Mouse (Mus musculus) telencephalon, adult 2 months (tissue): Measurements from ENCODE around the gene Fgf14.
"Not testable (repeated sequence)": the region's sequence is repeated elsewhere in the genome, so short reads cannot be mapped to it uniquely, and the experiment has no call there.

Experiments
- DNase-seq: peaks from one replicate; pipeline ENCODE4 v3.0.0-alpha.2; 2011; ENCODE audit warnings: low read depth, low spot score

The Fgf14 gene

DNA sequence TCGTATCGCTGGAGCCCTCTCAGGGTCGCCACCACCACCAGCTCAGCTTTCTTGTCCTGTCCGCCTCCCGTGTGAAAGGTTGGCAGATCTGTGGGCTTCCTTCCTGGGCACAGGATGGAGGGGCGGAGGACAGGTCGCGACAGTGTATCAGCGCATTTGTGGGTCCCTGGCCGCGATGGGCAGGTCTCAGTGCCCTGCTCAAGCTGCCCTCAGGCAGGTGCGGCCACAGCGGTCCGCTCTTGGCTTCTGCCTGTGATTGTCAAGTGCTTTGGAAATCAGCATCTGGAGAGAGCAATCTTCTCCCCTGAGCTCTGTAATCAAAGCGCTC is 484.1 kb downstream of the Fgf14 start:
- no peak for DNase-seq

DNA sequence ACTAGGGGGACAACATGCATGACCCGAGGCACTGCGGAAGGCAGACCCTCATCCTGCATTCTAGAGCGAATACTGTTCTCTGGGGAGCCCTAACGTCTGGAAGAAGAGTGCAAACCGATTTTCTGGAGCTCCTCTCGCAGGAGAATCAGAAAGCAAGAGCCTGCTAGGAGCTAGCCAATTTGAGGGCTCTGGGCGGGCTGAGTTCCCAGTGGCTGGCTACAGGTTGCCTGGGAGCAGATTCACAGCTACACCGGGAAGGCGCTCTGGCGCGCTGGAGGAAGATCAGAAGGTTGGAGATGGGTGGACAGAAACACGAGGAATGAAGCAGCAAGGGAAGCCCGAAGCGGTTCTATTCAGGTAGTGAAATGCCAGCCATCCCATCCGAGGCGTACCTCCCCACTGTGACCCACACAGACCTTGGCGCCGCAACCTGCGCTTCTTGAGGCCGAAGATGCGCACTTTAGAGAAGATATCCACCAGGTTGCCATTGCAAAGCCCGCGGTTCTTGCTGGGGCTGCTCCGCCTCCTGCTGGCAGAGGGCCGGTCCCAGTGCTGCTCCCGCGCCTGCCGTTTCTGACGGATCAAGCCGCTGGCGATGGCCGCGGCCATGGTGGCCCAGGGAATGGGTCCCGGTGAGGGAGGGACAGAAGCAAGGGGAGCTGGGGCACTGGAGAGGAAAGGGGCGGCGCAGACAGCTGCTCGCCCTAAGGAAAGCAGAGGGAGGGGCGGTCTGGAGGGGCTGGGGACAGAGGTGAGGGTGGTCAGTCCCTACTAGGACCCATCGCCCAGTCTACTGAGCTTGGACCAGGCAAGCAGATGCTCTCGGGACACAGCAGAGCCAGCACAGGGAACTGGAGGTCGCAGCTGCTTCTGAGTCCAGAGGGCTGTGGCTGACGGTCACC is 484.8 kb downstream of the Fgf14 start:
- DNase-seq = peak; percentile 23

DNA sequence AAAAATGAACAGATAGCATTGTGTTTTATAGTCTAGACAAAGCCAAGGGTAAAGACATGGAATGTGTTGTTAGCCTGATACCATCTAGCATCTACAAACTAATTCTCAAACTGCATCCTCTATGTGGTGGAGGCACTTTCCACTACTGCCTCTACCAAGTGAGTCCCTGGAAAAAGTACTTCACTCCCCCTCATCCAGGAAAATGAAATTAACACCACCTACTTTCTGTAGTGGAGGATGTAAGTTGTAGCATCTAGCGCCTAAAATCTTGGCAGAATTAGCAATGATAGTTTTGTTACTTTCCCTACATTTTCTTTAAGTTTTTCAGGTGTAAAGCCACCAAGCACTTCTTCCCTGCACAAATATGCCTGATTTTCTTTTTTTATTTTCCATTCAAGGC is 496.7 kb downstream of the Fgf14 start:
- DNase-seq = peak; percentile 67

DNA sequence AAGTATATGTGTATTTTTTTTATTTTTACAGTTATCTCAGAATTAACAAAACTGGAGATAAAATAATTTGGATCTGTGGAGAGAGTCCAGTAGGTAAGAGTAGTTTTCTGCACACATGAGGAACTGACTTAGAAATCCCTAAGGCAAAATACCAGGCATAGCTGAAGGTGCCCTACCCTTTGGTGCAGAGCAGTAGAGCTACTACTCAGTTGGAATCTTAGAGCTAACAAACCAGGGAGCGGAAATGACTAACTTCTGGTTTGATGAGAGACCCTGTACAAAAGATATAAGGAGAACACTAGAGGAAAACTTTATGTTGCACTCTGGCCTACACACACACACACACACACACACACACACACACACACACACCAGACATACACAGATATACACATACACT is 502.8 kb downstream of the Fgf14 start:
- no peak for DNase-seq

DNA sequence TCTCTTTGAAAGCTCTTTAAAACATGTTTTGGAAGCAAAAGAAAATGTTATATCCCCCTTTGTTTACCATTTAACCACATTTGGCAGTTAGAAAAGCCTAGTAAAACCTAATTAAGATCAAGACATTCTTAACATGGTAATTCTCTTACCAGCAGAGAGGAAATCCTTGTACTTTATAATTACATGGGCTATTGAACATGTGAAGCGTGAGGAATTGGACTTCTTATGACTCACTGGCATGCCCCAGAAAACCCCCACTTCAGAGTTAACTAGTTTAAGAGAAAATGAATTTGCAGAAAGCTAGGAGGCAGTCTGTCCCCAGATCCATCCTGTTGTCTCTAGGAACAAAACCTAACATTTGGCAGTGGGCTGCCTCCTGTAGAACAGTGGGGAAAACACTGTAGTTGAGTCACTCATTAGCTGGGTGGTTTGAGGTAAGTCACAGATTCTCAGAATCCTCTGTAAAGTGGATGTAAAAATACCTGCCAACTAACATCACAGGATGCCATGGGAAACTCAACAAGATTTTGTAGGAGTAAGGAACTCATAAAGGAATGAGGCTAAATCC is 513.2 kb downstream of the Fgf14 start:
- DNase-seq = peak; percentile 27

DNA sequence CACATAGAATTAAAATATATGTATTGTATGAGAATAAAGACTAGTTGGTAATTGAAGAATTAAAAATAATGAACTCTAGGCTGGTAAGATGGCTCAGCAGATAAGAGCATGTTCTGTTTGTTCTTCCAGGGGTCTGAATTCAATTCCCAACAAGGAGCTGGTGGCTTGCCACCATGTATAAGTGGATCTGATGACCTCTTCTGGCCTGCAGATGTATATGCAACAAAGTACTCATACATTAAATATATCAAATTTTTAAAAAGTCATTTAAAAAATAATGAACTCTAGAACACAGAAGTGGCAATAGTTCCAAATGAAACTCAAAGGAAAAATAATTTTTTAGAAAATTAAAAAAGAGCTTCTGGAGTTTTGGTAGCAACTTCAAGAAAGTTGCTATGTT is 529.5 kb downstream of the Fgf14 start:
- DNase-seq = no peak

DNA sequence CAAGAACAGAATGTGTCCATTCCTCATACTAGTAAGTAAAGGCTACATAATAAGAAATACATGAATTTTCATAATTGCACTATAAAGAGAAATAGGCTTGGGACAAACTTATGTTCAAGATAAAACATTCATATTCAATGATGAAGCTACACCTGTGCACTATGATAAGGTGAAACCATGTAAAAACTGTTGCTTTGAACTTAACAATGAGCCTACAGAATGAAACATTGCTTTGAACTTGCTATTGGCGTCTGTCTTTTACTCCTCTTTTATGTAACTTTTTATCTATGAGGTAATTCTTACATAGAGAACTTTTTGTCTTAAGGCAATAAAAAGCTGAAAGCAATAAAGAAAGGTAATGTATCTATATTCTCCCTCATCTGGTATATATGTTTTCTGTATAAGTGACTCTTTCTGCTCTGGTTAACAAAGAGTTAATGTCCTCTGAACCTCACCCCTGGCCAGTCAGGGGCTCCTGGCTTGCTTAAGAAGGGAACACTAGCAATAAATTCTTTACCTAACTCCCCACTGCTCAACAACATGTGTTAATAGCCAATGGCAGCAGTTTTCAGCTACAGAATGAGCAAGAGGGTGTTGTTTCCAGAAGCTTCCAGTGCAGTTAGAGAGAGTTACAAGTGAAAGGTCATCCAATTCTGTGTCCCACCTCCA is 569.6 kb downstream of the Fgf14 start:
- no peak for DNase-seq

DNA sequence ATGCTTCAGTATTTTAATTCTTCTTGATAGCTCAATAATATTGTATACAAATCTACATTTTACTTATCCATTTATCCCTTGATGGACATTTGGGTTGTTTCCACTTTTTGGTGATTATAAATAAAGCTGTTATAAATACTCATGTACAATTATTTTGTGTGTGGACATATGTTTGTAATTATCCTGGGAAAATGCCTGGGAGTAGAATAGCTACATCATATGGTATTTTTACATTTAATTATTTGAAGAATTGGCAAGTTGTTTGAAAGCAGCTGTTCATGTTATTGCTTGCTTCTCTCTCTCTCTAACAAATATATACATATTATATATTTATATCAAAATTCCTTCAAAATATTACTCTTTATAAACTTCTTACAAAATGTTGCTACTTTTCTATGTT is 593.8 kb downstream of the Fgf14 start:
- no peak for DNase-seq

DNA sequence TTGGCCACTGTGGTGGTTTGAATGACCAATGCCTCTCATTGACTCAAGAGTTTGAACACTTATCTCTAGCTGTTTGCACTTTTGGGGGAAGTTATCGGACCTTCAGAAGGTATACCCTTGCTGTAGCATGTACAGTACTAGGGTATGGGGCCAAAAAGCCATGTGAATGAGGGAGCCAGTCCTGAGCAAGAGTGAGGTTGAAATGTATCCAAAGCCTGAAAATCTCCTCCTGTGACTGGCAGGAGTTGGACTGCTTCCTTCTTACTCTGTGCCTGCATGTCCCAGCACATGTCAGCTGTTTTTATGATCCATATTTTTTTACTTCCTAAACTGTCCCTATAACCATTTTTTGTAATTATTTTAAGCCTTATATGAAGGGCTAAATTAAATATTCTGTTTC is 632.9 kb downstream of the Fgf14 start:
- no peak for DNase-seq

DNA sequence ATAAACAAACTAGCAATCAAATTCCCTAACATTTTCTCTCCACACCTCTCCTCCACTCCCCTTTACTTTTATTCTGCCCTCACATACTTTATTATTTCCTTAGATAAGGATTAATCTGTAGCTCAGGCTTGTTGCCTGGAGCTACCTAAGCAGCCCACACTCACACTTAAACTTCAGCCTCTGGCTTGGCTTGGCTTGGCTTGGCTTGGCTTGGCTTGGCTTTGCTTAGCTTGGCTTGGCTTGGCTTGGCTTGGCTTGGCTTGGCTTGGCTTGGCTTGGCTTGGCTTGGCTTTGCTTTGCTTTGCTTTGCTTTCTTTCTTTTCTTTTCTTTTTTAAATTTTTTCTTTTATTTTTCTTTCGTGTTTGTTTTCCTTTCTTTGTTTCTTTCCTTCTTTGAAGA is 636.3 kb downstream of the Fgf14 start:
- no peak for DNase-seq

DNA sequence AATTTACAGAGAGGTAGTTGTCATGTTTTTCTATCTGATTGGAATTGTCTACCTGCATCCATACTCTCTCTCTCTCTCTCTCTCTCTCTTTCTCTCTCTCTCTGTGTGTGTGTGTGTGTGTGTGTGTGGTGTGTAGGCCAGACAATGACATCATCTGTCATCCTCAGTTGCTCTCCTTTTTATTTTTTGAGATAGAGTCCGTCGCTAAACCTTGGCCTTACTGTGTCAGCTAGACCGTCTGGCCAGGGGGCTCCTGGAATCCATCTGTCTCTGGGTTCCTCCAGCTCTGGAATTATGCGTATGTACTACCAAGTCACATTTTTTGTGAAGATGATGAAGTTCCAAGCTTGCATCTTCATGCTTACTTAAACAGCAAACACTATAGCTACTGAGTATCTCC is 639.5 kb downstream of the Fgf14 start:
- DNase-seq = no peak

DNA sequence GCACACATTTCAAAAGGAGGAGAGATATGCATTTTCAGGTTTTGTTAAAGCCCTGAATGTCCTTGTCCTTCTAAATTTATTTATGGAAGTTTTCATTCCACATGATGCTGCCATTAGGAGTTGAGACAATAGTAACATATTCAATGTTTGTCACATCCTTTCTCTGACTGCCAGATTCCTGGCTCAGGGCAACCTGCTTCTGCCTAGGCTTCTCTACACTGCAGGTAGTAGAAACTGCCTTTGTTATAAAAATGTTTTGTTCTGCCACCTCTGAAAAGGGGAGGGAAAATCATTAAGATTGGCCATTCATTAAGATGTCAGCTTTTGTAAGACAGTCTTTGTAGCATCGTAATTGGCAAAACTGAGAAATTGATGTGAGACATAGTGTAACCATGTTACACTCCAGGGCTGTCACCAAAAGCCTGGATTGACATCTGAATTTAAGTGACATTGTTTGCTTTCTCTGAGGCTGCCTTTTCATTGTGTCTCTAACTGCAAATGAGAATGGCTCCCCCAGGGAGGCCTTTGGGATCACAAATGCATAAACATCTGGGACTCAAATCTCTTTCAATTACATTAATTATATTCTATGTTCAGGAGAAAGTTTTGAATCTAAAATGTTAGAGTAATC is 640.2 kb downstream of the Fgf14 start:
- DNase-seq = no peak

DNA sequence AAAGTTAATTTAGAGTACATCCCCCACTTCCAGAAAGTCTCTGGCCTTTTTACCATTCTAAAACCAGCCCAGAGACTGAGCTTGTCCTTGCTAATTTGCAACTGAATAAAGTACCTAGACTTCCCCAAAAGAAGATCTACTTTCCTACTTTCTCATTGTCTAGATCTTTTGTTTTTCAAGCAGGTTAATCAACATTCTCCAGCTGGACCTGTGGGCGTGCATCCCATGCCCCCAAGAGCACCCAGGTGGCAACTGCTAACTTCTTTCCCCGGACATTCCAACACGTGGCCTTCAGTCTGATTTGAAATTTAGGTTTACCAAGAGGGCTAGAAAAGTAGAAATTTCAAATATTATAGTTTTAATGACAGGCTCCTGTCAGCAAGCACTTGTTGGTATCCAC is 643.6 kb downstream of the Fgf14 start:
- DNase-seq = not testable (repeated sequence)

DNA sequence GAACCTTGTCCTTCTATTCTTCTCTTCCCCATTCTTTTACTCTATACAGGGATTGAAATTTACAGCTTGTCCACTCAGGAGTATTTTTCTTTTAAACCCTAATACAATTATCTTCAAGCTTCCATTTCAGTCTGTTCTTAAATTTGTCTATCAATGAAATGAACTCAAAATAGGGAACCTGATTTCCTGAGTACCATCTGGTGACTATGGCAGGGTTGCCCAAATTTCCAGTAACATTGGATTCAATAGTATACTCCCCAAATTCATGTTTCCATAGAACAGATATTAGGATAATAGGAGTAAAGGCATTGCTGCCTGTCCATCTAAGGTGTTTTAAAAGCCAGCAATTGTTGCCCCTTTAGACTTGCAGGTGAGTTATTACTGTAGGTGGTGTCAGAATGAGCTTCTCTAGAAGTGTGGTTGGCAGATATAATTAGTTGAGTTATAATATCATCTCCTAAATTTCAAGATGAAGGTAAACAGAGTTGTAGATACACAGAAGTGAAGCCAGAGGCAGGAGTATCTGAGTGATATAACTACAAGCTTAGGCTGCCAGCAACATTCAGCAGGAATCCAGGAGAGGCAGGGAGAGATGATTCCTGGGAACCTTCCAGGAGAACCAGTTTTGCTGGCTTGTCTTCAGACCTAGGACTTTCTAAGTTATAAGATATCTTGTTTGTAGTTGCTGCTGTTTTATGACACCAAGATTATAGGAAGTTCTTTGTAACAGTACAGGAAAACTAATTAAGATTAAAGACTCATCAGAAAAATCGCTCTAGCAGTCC is 648.8 kb downstream of the Fgf14 start:
- DNase-seq = no peak

DNA sequence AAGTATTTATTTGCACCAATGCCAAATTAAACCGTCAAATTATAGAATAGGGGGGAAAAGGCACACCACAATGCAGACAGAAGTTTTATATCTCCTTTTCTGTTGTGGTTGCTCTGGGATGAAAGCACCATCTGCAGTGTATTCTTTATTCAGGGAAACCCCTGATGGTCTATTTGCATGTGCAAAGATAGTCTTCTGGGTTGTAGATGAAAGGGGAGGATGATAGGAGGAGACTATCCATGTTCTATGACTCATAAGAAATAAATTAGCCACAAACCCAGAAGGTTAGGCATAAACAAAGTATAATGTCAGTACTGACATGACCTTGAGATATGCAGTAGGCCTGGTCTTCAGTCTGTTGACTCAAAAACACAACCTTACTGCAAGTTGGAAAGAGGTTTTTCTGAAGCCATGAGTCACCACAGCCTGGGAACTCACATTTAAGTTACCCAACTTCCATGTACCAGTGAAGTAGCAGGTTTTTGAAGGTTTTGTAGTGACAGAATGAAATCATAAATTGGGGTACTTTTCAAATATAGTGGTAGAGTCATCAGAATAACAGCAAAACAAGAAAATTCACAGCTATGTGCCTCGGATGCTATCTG is 686.2 kb downstream of the Fgf14 start:
- peak; percentile 43 for DNase-seq

DNA sequence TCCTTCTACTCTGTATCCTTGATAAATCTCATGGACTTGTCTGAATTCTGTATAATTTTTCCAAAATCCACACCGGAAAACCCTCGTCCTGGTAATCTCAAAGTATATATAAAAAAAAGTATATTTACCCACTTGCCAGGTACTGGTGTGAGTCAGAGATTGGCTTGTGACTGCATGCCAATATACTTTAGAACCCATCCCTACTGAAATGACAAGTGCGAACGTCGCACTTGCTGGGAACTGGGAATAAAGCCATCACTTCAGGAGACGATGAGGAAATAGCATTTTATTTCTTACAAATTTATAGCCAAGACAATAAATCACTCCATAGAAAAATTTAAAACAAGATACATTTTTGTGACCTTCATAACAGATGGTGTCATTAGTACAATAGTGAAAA is 708.9 kb downstream of the Fgf14 start:
- no peak for DNase-seq

DNA sequence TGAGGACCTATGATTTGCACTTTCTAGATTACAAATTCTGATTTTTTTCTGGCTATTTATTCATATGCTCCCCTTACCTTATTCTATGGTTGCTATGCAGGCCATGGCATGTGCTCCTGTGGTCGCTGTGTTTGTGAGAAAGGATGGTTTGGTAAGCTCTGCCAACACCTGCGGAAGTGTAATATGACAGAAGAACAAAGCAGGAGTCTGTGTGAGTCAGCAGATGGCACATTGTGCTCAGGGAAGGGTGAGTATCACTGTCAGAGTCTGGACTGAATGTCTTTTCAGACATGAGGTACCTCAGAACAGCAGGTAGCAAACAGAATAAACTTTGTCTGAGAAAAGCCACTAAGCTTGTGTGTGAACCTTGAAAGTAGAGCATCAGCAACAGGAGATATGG is 710.4 kb downstream of the Fgf14 start:
- no peak for DNase-seq
